Mouse (Mus musculus): Measurements from ENCODE around the gene Bmp6. TPM values are rescaled to one million over a fixed set of nuclear protein-coding genes. Genes with fewer than 3 reads are reported as not detected.
A peak's percentile ranks its signal among the peaks of the same experiment; 100 is the strongest.

Gene Bmp6
- polyA plus RNA-seq, 1 experiment from 2014 or later: 2.2 TPM

GRCm38 (mm10) chr13:38398658-38399057 lies 53.8 kb downstream of the Bmp6 start:
- WGBS: 84% methylated on average over 6 of the region's 6 CpGs
- DNase-seq (ENCODE audit: low spot score): no peak
- Histone ChIP-seq H3K9ac (ENCODE audit: low read length) (no peak overlapping the region), H3K27me3 (ENCODE audit: control insufficient read depth, insufficient read depth, low read length) (no peaks in the 10 kb centered on the region), H3K27ac (ENCODE audit: low read depth, low read length) (no peak overlapping the region), H3K4me1 (replicated peaks; ENCODE audit: control insufficient read depth, insufficient read depth, low read length) (no peaks in the 10 kb centered on the region), H3K9me3 (ENCODE audit: control insufficient read depth, low read length) (no peaks in the 10 kb centered on the region), H3K4me2 (ENCODE audit: low read depth, low read length, severe bottlenecking) (no peak overlapping the region), H3K4me3 (ENCODE audit: low read depth, low read length) (no peak overlapping the region), H3K36me3 (ENCODE audit: control insufficient read depth, insufficient read depth, low read length) (no peaks in the 10 kb centered on the region)
- no peak for ATAC-seq (replicated peaks; ENCODE audit: low FRiP score)

GRCm38 (mm10) chr13:38400662-38401061 lies 55.8 kb downstream of the Bmp6 start:
- Histone ChIP-seq H3K4me3 (ENCODE audit: low read depth, low read length) (no peak overlapping the region), H3K27ac (ENCODE audit: low read depth, low read length) (no peak overlapping the region), H3K4me2 (ENCODE audit: low read depth, low read length, severe bottlenecking) (no peak overlapping the region), H3K4me1 (replicated peaks; ENCODE audit: control insufficient read depth, insufficient read depth, low read length) (no peaks in the 10 kb centered on the region), H3K9me3 (ENCODE audit: control insufficient read depth, low read length) (no peaks in the 10 kb centered on the region), H3K9ac (ENCODE audit: low read length) (no peak overlapping the region), H3K27me3 (ENCODE audit: control insufficient read depth, insufficient read depth, low read length) (no peaks in the 10 kb centered on the region), H3K36me3 (ENCODE audit: control insufficient read depth, insufficient read depth, low read length) (no peaks in the 10 kb centered on the region)
- no peak for ATAC-seq (replicated peaks; ENCODE audit: low FRiP score)
- DNase-seq (ENCODE audit: low spot score): no peak
- 85% methylated on average over 8 of the region's 8 CpGs for WGBS

DNA sequence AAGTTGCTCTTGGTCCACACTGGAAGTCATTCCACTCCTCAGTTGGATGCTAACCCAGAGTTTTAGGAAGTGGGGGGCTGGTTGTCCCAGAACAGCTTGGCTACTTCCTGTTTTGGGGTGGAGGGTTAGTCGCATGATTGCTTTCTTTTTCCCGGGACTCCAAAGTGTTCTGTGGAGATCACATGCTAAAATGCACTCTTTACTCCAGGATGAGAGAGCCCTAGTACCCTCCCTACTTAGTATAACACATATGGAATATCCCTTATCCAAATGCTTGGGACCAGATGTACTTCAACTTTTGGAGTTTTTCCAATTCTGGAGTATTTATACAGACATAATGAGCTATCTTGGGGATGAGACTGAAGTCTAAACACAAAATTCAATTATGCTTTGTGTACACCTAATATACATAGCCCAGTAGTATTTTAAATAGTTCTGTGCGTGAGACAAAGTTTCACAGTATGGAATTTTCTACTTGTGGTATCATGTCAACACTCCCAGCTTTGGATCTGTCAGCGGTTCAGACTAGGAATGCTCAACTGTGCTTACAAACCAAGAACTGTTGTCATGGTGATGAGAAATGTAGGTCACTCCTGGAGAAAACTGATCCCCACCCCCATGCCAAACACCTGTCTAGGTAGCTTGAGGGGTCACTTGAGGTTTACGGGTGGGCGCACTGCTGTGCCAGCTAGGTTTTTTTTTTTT lies 62.9 kb downstream of the Bmp6 start:
- Histone ChIP-seq H3K4me3 (ENCODE audit: low read depth, low read length) (no peak overlapping the region), H3K4me2 (ENCODE audit: low read depth, low read length, severe bottlenecking) (no peak overlapping the region), H3K9ac (ENCODE audit: low read length) (no peak overlapping the region), H3K27me3 (ENCODE audit: control insufficient read depth, insufficient read depth, low read length) (no peaks in the 10 kb centered on the region), H3K36me3 (ENCODE audit: control insufficient read depth, insufficient read depth, low read length) (no peaks in the 10 kb centered on the region), H3K4me1 (replicated peaks; ENCODE audit: control insufficient read depth, insufficient read depth, low read length) (0 out of 2 replicates have a peak, but pooled peaks cover 2% of the 10 kb centered on the region), H3K27ac (ENCODE audit: low read depth, low read length) (no peak overlapping the region), H3K9me3 (ENCODE audit: control insufficient read depth, low read length) (no peaks in the 10 kb centered on the region)
- DNase-seq (ENCODE audit: low spot score) (no peak), ATAC-seq (replicated peaks; ENCODE audit: low FRiP score) (no peak)
- WGBS: 87% methylated on average over 6 of the region's 6 CpGs

GRCm38 (mm10) chr13:38408636-38409035 lies 63.7 kb downstream of the Bmp6 start:
- no peaks in the 10 kb centered on the region for H3K9me3 ChIP-seq (ENCODE audit: control insufficient read depth, low read length)
- no peaks in the 10 kb centered on the region for H3K36me3 ChIP-seq (ENCODE audit: control insufficient read depth, insufficient read depth, low read length)
- no peak for ATAC-seq (replicated peaks; ENCODE audit: low FRiP score)
- H3K9ac ChIP-seq (ENCODE audit: low read length): no peak overlapping the region
- 75% methylated on average over 3 of the region's 3 CpGs for WGBS
- no peak for DNase-seq (ENCODE audit: low spot score)
- H3K27me3 ChIP-seq (ENCODE audit: control insufficient read depth, insufficient read depth, low read length): no peaks in the 10 kb centered on the region
- H3K27ac ChIP-seq (ENCODE audit: low read depth, low read length): no peak overlapping the region
- H3K4me1 ChIP-seq (replicated peaks; ENCODE audit: control insufficient read depth, insufficient read depth, low read length): 0 out of 2 replicates have a peak, but pooled peaks cover 2% of the 10 kb centered on the region
- no peak overlapping the region for H3K4me3 ChIP-seq (ENCODE audit: low read depth, low read length)
- no peak overlapping the region for H3K4me2 ChIP-seq (ENCODE audit: low read depth, low read length, severe bottlenecking)

DNA sequence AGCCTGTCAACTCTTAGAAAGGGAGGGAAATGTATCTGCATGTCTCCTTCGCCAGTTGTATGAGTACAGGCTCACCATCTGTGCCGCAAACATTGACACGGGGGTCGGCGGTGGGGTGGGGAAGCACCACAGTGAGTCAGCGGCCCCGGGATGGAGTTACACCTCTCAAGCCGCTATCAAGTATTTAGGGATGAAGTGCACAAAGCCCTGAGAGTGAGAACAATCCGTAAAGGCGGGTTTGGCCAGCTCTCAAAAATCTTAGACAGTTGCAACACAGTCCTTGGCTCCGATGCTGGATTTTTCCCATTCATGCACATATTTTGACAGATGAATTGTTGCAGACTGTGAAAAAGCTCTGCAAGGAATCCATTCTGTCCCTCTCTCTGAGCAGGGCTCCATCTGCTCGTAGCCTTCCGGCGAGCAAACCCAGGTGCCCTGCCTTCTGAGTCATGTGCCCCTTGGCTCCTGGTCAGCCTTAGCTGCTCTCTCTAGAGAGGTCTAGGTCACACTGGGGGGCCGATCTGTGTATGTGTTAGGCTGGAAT lies 65.5 kb downstream of the Bmp6 start:
- H3K4me3 ChIP-seq (ENCODE audit: low read depth, low read length): no peak overlapping the region
- H3K9ac ChIP-seq (ENCODE audit: low read length): no peak overlapping the region
- no peak overlapping the region for H3K27ac ChIP-seq (ENCODE audit: low read depth, low read length)
- H3K36me3 ChIP-seq (ENCODE audit: control insufficient read depth, insufficient read depth, low read length): no peaks in the 10 kb centered on the region
- no peak for ATAC-seq (replicated peaks; ENCODE audit: low FRiP score)
- H3K4me1 ChIP-seq (replicated peaks; ENCODE audit: control insufficient read depth, insufficient read depth, low read length): 0 out of 2 replicates have a peak, but pooled peaks cover 2% of the 10 kb centered on the region
- peak; percentile 56 for DNase-seq (ENCODE audit: low spot score)
- H3K9me3 ChIP-seq (ENCODE audit: control insufficient read depth, low read length): no peaks in the 10 kb centered on the region
- 28% methylated on average over 15 of the region's 15 CpGs for WGBS
- peak overlapping the region; percentile 3; the same call in 1 of the 2 replicates for H3K4me2 ChIP-seq (ENCODE audit: low read depth, low read length, severe bottlenecking)
- H3K27me3 ChIP-seq (ENCODE audit: control insufficient read depth, insufficient read depth, low read length): no peaks in the 10 kb centered on the region

- no peak overlapping the region for H3K4me3 ChIP-seq (ENCODE audit: low read depth, low read length)
- no peak for ATAC-seq (replicated peaks; ENCODE audit: low FRiP score)
- no peak overlapping the region for H3K9ac ChIP-seq (ENCODE audit: low read length)
- DNase-seq (ENCODE audit: low spot score): no peak
- no peak overlapping the region for H3K27ac ChIP-seq (ENCODE audit: low read depth, low read length)
- no peaks in the 10 kb centered on the region for H3K4me1 ChIP-seq (replicated peaks; ENCODE audit: control insufficient read depth, insufficient read depth, low read length)
- H3K9me3 ChIP-seq (ENCODE audit: control insufficient read depth, low read length): no peaks in the 10 kb centered on the region
- H3K4me2 ChIP-seq (ENCODE audit: low read depth, low read length, severe bottlenecking): no peak overlapping the region
- no peaks in the 10 kb centered on the region for H3K36me3 ChIP-seq (ENCODE audit: control insufficient read depth, insufficient read depth, low read length)
- WGBS: 91% methylated on average over 7 of the region's 7 CpGs
- H3K27me3 ChIP-seq (ENCODE audit: control insufficient read depth, insufficient read depth, low read length): no peaks in the 10 kb centered on the region
These were observed 74.9 kb downstream of the Bmp6 start for GRCm38 (mm10) chr13:38419781-38420180.

DNA sequence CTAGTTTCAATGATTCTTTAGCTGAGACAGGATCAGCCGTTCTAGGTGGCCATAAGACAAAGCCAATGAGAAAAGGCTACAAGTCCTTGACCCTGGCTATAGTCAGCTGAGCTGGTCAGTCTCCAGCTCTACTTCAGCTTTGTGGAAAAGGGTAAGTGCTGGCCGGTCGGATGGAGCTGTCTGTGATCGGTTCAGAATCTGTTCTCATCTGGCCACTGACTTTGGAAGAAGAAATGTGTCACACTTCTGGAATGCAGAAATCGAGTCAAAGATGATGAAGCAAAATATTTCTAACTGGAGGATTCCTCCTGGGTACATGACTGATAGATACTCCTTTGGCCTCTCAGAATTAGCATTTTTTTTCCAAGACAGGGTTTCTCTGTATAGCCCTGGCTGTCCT lies 77.6 kb downstream of the Bmp6 start:
- H3K27ac ChIP-seq (ENCODE audit: low read depth, low read length): no peak overlapping the region
- H3K36me3 ChIP-seq (ENCODE audit: control insufficient read depth, insufficient read depth, low read length): no peaks in the 10 kb centered on the region
- no peak overlapping the region for H3K9ac ChIP-seq (ENCODE audit: low read length)
- DNase-seq (ENCODE audit: low spot score) (no peak), ATAC-seq (replicated peaks; ENCODE audit: low FRiP score) (no peak)
- no peaks in the 10 kb centered on the region for H3K27me3 ChIP-seq (ENCODE audit: control insufficient read depth, insufficient read depth, low read length)
- H3K4me3 ChIP-seq (ENCODE audit: low read depth, low read length): no peak overlapping the region
- no peak overlapping the region for H3K4me2 ChIP-seq (ENCODE audit: low read depth, low read length, severe bottlenecking)
- no peaks in the 10 kb centered on the region for H3K9me3 ChIP-seq (ENCODE audit: control insufficient read depth, low read length)
- WGBS: 87% methylated on average over 5 of the region's 5 CpGs
- no peaks in the 10 kb centered on the region for H3K4me1 ChIP-seq (replicated peaks; ENCODE audit: control insufficient read depth, insufficient read depth, low read length)

- Histone ChIP-seq H3K9ac (ENCODE audit: low read length) (no peak overlapping the region), H3K4me2 (ENCODE audit: low read depth, low read length, severe bottlenecking) (no peak overlapping the region), H3K36me3 (ENCODE audit: control insufficient read depth, insufficient read depth, low read length) (no peaks in the 10 kb centered on the region), H3K4me1 (replicated peaks; ENCODE audit: control insufficient read depth, insufficient read depth, low read length) (no peaks in the 10 kb centered on the region), H3K27me3 (ENCODE audit: control insufficient read depth, insufficient read depth, low read length) (no peaks in the 10 kb centered on the region), H3K27ac (ENCODE audit: low read depth, low read length) (no peak overlapping the region), H3K4me3 (ENCODE audit: low read depth, low read length) (no peak overlapping the region), H3K9me3 (ENCODE audit: control insufficient read depth, low read length) (no peaks in the 10 kb centered on the region)
- ATAC-seq (replicated peaks; ENCODE audit: low FRiP score): no peak
- no peak for DNase-seq (ENCODE audit: low spot score)
- 69% methylated on average over 6 of the region's 6 CpGs for WGBS
These were observed 80.4 kb downstream of the Bmp6 start for GRCm38 (mm10) chr13:38425294-38425693.

DNA sequence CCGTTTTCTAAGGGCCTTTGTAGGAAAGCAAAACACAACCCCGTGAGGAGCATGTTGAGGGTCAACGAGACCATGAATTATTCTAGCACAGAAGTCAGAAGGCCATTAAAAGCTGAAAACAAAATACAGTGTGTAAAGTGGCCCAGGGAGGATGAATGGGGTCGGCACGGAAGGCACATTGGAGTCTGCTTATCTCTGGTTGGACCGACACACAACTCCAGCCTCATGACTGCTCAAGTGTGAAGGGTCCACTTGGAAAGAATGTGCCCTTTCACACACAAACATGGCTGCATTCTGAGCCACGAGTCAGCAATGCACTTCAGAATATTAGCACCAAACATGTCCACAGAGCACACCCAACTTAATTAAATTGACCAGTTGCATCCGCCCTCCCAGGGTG lies 84.8 kb downstream of the Bmp6 start:
- no peak overlapping the region for H3K4me3 ChIP-seq (ENCODE audit: low read depth, low read length)
- no peaks in the 10 kb centered on the region for H3K4me1 ChIP-seq (replicated peaks; ENCODE audit: control insufficient read depth, insufficient read depth, low read length)
- no peaks in the 10 kb centered on the region for H3K27me3 ChIP-seq (ENCODE audit: control insufficient read depth, insufficient read depth, low read length)
- H3K27ac ChIP-seq (ENCODE audit: low read depth, low read length): no peak overlapping the region
- no peak overlapping the region for H3K4me2 ChIP-seq (ENCODE audit: low read depth, low read length, severe bottlenecking)
- no peaks in the 10 kb centered on the region for H3K9me3 ChIP-seq (ENCODE audit: control insufficient read depth, low read length)
- no peak overlapping the region for H3K9ac ChIP-seq (ENCODE audit: low read length)
- DNase-seq (ENCODE audit: low spot score): no peak
- WGBS: 86% methylated on average over 8 of the region's 8 CpGs
- ATAC-seq (replicated peaks; ENCODE audit: low FRiP score): no peak
- H3K36me3 ChIP-seq (ENCODE audit: control insufficient read depth, insufficient read depth, low read length): no peaks in the 10 kb centered on the region
